Mouse (Mus musculus) cerebellum, postnatal 14 days (tissue): Measurements from ENCODE around the gene Mcfd2.

Experiments used
- DNase-seq, 2 experiments: peaks; one replicate each; pipeline ENCODE4 v3.0.0; 2021; ENCODE audit warnings: mixed read lengths in 2 of 2

The Mcfd2 gene

GRCm38 (mm10) chr17:87235019-87235418 lies 30.7 kb downstream of the Mcfd2 start:
- DNase-seq, result no peak

DNA sequence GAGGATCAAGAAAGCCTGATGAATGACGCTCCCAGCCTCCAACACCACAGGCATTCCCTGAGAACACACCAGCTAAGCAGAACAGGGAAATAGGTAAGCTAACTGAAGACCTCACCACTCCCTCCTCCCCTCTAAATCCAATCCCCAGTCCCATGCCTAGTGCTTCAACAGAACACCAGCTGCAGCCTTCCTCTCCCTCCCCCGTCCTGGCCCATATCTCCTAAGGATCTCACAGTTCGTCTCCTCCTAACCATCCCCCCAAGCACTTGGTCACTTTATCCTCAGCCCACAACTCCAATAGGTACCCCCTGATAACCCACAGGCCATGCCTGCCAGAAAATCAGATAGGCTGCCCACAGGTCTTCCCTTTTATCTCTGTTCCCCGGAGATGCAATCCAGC lies 37.9 kb downstream of the Mcfd2 start:
- no peak for DNase-seq

- DNase-seq, result no peak
These were observed 39.6 kb downstream of the Mcfd2 start for GRCm38 (mm10) chr17:87226079-87226640.

DNA sequence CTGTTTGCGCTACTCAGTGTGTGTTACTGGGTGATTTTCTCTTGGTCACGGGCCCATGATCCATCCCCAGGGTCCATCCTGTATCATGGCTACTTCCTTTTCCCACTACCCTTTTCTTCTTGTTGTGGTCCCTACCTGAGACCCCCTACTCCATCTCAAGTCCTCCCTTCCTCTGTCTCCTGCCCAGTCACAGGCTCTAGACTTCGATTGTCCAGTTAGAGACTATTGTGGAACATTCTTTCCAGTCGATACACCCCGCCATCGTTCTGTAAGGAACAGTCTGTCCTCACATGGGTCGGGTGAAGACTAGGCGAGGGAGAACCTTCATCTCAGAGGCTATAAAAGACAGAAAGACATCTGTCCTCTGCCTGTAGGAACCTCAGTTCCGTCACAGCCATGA lies 40.4 kb downstream of the Mcfd2 start:
- DNase-seq, result no peak

GRCm38 (mm10) chr17:87224461-87224860 lies 41.3 kb downstream of the Mcfd2 start:
- no peak for DNase-seq

- no peak for DNase-seq
These were observed 46.3 kb downstream of the Mcfd2 start for GRCm38 (mm10) chr17:87219456-87219855.

DNA sequence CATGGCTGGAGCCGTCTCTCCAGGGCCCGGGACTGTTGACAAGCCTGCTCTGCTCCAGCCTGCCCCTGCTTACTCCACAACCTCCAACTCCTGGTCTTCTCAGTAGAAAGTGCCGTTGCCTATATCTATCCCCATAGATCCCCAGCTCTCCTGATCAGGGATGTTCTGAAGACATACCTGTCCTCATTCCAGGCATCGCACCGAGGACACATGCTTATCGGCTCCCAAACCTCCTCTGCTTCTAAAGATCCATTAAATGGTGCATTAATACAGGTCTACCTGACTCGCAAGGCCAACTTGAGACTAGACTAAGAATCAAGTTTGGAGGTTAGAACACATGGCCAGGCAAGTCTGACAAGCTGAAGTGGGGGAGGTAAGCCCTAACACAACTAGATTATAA lies 51.2 kb downstream of the Mcfd2 start:
- DNase-seq, result no peak

- no peak for DNase-seq
These were observed 55.2 kb downstream of the Mcfd2 start for GRCm38 (mm10) chr17:87210525-87210924.

- DNase-seq, result no peak
These were observed 58.9 kb downstream of the Mcfd2 start for GRCm38 (mm10) chr17:87206885-87207284.
